In genomic region chr16:78577085-78577671, GRCm38 (mm10) we compare ENCODE assay signal across 8 mouse cellular contexts. TPM values are rescaled to one million over a fixed set of nuclear protein-coding genes. Genes with fewer than 3 reads are reported as not detected.
DNase-seq lines count a peak whose midpoint lies in the region; ATAC-seq lines count a peak whose summit lies in the region.

No protein-coding gene starts in this region.

- intact Hi-C loops in heart, postnatal 25 days (cut with DNase I) = loop anchor here (5.0 kb wide), 3 partner anchors 95 to 200 kb away; partner anchors contain the start of gene Btg3

- H3K9ac ChIP-seq in stomach, embryonic 15.5 days = no peak overlapping the region; the same call in 1 of the 2 replicates

- peak overlapping the region; percentile 86 for H3K27ac ChIP-seq in stomach, embryonic 15.5 days

- peak; percentile 93 for DNase-seq in heart, adult 11 months
- DNase-seq in heart, postnatal 25 days (ENCODE audit: low spot score) = no peak
- peak; percentile 48 for DNase-seq in adrenal gland, postnatal 14 days
- peak; percentile 58 for DNase-seq in gonadal fat pad, adult 2 months (ENCODE audit: low read depth)
- peak; percentile 5 to 11 for DNase-seq in kidney, adult 8-10 months
- DNase-seq in lung, postnatal 36 days = peak; percentile 78
- no peak for DNase-seq in frontal cortex, postnatal 36 days (ENCODE audit: low spot score in 2 of 2)

- peak overlapping the region; percentile 64 for H3K4me2 ChIP-seq in stomach, embryonic 15.5 days

- no peaks in the 10 kb centered on the region for H3K9me3 ChIP-seq in stomach, embryonic 15.5 days

- H3K36me3 ChIP-seq in stomach, embryonic 15.5 days = no peaks in the 10 kb centered on the region

- no peak for ATAC-seq in stomach, embryonic 15.5 days (ENCODE audit: insufficient read depth, low FRiP score, low read depth)

- H3K27me3 ChIP-seq in stomach, embryonic 15.5 days (replicated peaks) = no peaks in the 10 kb centered on the region

- 14% methylated on average over 14 of the region's 14 CpGs for WGBS in stomach, embryonic 15.5 days

- peaks cover 7% of the 10 kb centered on the region for H3K4me1 ChIP-seq in stomach, embryonic 15.5 days

- peak overlapping the region; percentile 60 for H3K4me3 ChIP-seq in stomach, embryonic 15.5 days (replicated peaks)

RNA-seq across cellular contexts. Expression of gene D16Ertd472e, which starts 0.7 kb away (rescaled TPM):
- 1 to 10 TPM; 4.2 to 4.9 TPM for total RNA-seq in heart, postnatal 25 days (2021)
- 27.0 and 39.0 TPM in 2 replicates for total RNA-seq in adrenal gland, postnatal 14 days (2021)
- polyA plus RNA-seq in gonadal fat pad, adult 2 months (2012; rRNA removed) = 2.8 and 4.6 TPM in 2 replicates
- polyA plus RNA-seq in stomach, embryonic 15.5 days (2015; fragmentation: Nextera tagmentation; extraction: Ambion mirVana) = 11.9 and 12.4 TPM in 2 replicates

Comparison
In these comparisons a context has a peak if more than half of its experiments do, and no peak if none do; other contexts are left out.
1. DNase-seq: peak in heart, adult 11 months (single experiment), adrenal gland, postnatal 14 days (single experiment), gonadal fat pad, adult 2 months (single experiment), kidney, adult 8-10 months (2 of 2) and lung, postnatal 36 days (single experiment); none in heart, postnatal 25 days (single experiment) and frontal cortex, postnatal 36 days (0 of 2).